Mouse (Mus musculus) brain, embryonic 14.5 days (tissue): ENCODE results near the gene Dusp27. TPM values are rescaled to one million over a fixed set of nuclear protein-coding genes. Genes with fewer than 3 reads are reported as not detected.

ENCODE experiments used
- DNase-seq: peaks from one replicate; pipeline ENCODE4 v3.0.0-alpha.2; 2011; ENCODE audit warnings: low read depth
- CTCF ChIP-seq: fragments of 200-500 bp; IDR thresholded peaks from 2 replicates; pipeline ENCODE4 v1.5.1; 2012; ENCODE audit warnings: inconsistent platforms, mild to moderate bottlenecking, moderate library complexity, borderline replicate concordance; ENCODE audit not compliant: insufficient read depth, insufficient read length; ENCODE audit errors: extremely low read depth
- POLR2A ChIP-seq: fragments of 200-500 bp; IDR thresholded peaks from 2 replicates; pipeline ENCODE4 v1.6.1; 2012; ENCODE audit warnings: mild to moderate bottlenecking, inconsistent platforms, borderline replicate concordance; ENCODE audit not compliant: poor library complexity, insufficient read depth, insufficient read length, severe bottlenecking; ENCODE audit errors: extremely low read depth
- polyA plus RNA-seq: library from polyadenylated mRNA; depleted of rRNA; stranded (reverse); fragments of >200 nt; gene quantifications from 2 replicates; pipeline ENCODE4 v1.2.3, GENCODE M21; 2012

Gene Dusp27
- polyA plus RNA-seq, 1 experiment, result 0.75 TPM

- no peak for DNase-seq
- TF ChIP-seq POLR2A (no peak), CTCF (no peak)
Measured at GRCm38 (mm10) chr1:166123751-166124150, 4.0 kb downstream of the Dusp27 start.

GRCm38 (mm10) chr1:166123045-166123444, 4.7 kb downstream of the Dusp27 start:
- DNase-seq, result no peak
- no peak for TF ChIP-seq POLR2A

- DNase-seq, result no peak
- TF ChIP-seq POLR2A (no peak), CTCF (no peak)
Measured at GRCm38 (mm10) chr1:166122114-166122513, 5.6 kb downstream of the Dusp27 start.

GRCm38 (mm10) chr1:166117866-166118639, 9.7 kb downstream of the Dusp27 start:
- DNase-seq, result peak; percentile 60
- TF ChIP-seq POLR2A (no peak), CTCF (no peak)

- TF ChIP-seq POLR2A (no peak), CTCF (no peak)
- no peak for DNase-seq
Measured at GRCm38 (mm10) chr1:166115719-166116118, 12.0 kb downstream of the Dusp27 start.

- no peak for DNase-seq
- TF ChIP-seq CTCF, result no peak
- TF ChIP-seq POLR2A, result no peak
Measured at GRCm38 (mm10) chr1:166114986-166115385, 12.7 kb downstream of the Dusp27 start.

- no peak for TF ChIP-seq POLR2A
- TF ChIP-seq CTCF, result no peak
Measured at GRCm38 (mm10) chr1:166105464-166105863, 22.3 kb downstream of the Dusp27 start.

GRCm38 (mm10) chr1:166104858-166105257, 22.9 kb downstream of the Dusp27 start:
- TF ChIP-seq POLR2A (no peak), CTCF (no peak)
- DNase-seq, result no peak

More at GRCm38 (mm10) chr1:166105464-166105863, 22.3 kb downstream of the Dusp27 start:
- no peak for DNase-seq

GRCm38 (mm10) chr1:166102920-166103608, 24.7 kb downstream of the Dusp27 start:
- peak; percentile 54 for DNase-seq

GRCm38 (mm10) chr1:166098120-166098519, 29.6 kb downstream of the Dusp27 start:
- DNase-seq, result no peak
- TF ChIP-seq POLR2A, result no peak
- TF ChIP-seq CTCF, result no peak

More at GRCm38 (mm10) chr1:166102920-166103608, 24.7 kb downstream of the Dusp27 start:
- TF ChIP-seq POLR2A (no peak), CTCF (peak; percentile 58; the same call in 1 of the 2 replicates)

- DNase-seq, result no peak
- TF ChIP-seq CTCF (no peak), POLR2A (no peak)
Measured at GRCm38 (mm10) chr1:166094462-166094861, 33.3 kb downstream of the Dusp27 start.
